Mouse (Mus musculus) MEL (cell line): Measurements from ENCODE around the gene Slc16a6. TPM values are rescaled to one million over a fixed set of nuclear protein-coding genes. Genes with fewer than 3 reads are reported as not detected.

Experiments
- DNase-seq: peaks from one replicate; pipeline ENCODE4 v3.0.0; 2011; ENCODE audit warnings: low read depth, low spot score
- H3K27ac ChIP-seq: 2 replicates; pipeline ENCODE4 v1.5.1; 2012; ENCODE audit warnings: low read depth, mild to moderate bottlenecking, control low read depth, low read length, moderate library complexity; ENCODE audit not compliant: control insufficient read depth
- H3K27me3 ChIP-seq, 2 experiments: fragments of 150-350 bp in 1 of 2; sonication (generic) in 1 of 2; 2 replicates each; pipeline ENCODE4 v1.6.1; 2012; ENCODE audit warnings: low read length in 2 of 2, mild to moderate bottlenecking in 2 of 2, improper control_type of control experiment in 1 of 2, moderate library complexity in 1 of 2; ENCODE audit not compliant: insufficient read depth in 2 of 2, control insufficient read depth in 1 of 2
- H3K36me3 ChIP-seq, 2 experiments: 2 replicates each; pipeline ENCODE4 v1.6.1; 2012 to 2014; ENCODE audit warnings: low read length in 2 of 2, improper control_type of control experiment in 1 of 2, inconsistent platforms in 1 of 2, mild to moderate bottlenecking in 1 of 2; ENCODE audit not compliant: insufficient read depth in 2 of 2, control insufficient read depth in 1 of 2
- H3K4me1 ChIP-seq, 2 experiments: fragments of 150-350 bp in 1 of 2; sonication (generic) in 1 of 2; 2 replicates each; pipeline ENCODE4 v1.6.1; 2012; ENCODE audit warnings: low read length in 2 of 2, improper control_type of control experiment in 1 of 2, mild to moderate bottlenecking in 1 of 2; ENCODE audit not compliant: insufficient read depth in 2 of 2, control insufficient read depth in 1 of 2
- H3K4me3 ChIP-seq, 2 experiments: fragments of 150-350 bp in 1 of 2; sonication (generic) in 1 of 2; 2 replicates each; pipeline ENCODE4 v1.5.1; 2012; ENCODE audit warnings: low read depth in 2 of 2, low read length in 2 of 2, mild to moderate bottlenecking in 2 of 2, moderate library complexity in 2 of 2, control low read depth in 1 of 2, improper control_type of control experiment in 1 of 2; ENCODE audit not compliant: control insufficient read depth in 1 of 2, insufficient read depth in 1 of 2
- H3K79me2 ChIP-seq: 2 replicates; pipeline ENCODE4 v1.6.1; 2012; ENCODE audit warnings: mild to moderate bottlenecking, low read length, moderate library complexity; ENCODE audit not compliant: control insufficient read depth, poor library complexity, insufficient read depth
- H3K9ac ChIP-seq: 2 replicates; pipeline ENCODE4 v1.6.1; 2012; ENCODE audit warnings: low read depth, mild to moderate bottlenecking, control low read depth, low read length, moderate library complexity; ENCODE audit not compliant: control insufficient read depth, poor library complexity, severe bottlenecking
- H3K9me3 ChIP-seq: fragments of 150-350 bp; sonication (generic); replicated peaks from 2 replicates; pipeline ENCODE4 v1.6.1; 2012; ENCODE audit warnings: mild to moderate bottlenecking, low read length, improper control_type of control experiment, moderate library complexity; ENCODE audit not compliant: insufficient read depth
- BHLHE40 ChIP-seq: IDR thresholded peaks from 2 replicates; pipeline ENCODE4 v1.6.1; 2012; ENCODE audit warnings: low read depth, mild to moderate bottlenecking, inconsistent platforms, low read length, improper control_type of control experiment, borderline replicate concordance
- CHD1 ChIP-seq: IDR thresholded peaks from 2 replicates; pipeline ENCODE4 v1.6.1; 2012; ENCODE audit warnings: low read depth, mild to moderate bottlenecking, inconsistent platforms, low read length, improper control_type of control experiment
- EP300 ChIP-seq, 2 experiments: IDR thresholded peaks; 2 replicates each; pipeline ENCODE4 v1.6.1; 2011; ENCODE audit warnings: improper control_type of control experiment in 2 of 2, low read length in 2 of 2, low read depth in 1 of 2, mild to moderate bottlenecking in 1 of 2
- GABPA ChIP-seq: IDR thresholded peaks from 2 replicates; pipeline ENCODE4 v1.6.1; 2012; ENCODE audit warnings: low read depth, mild to moderate bottlenecking, inconsistent platforms, low read length, improper control_type of control experiment, moderate library complexity
- GATA1 ChIP-seq: IDR thresholded peaks from 2 replicates; pipeline ENCODE4 v1.6.1; 2011; ENCODE audit warnings: low read depth, low read length, improper control_type of control experiment
- KAT2A ChIP-seq: conservative IDR thresholded peaks from 2 replicates; pipeline ENCODE4 v1.6.1; 2012; ENCODE audit warnings: low read depth, low read length, improper control_type of control experiment, inconsistent platforms
- MAZ ChIP-seq: IDR thresholded peaks from 2 replicates; pipeline ENCODE4 v1.6.1; 2012; ENCODE audit warnings: low read depth, mild to moderate bottlenecking, inconsistent platforms, low read length, improper control_type of control experiment
- MYB ChIP-seq: IDR thresholded peaks from 2 replicates; pipeline ENCODE4 v1.6.1; 2011; ENCODE audit warnings: mild to moderate bottlenecking, low read depth, low read length, improper control_type of control experiment
- MYC ChIP-seq: IDR thresholded peaks from 2 replicates; pipeline ENCODE4 v1.6.1; 2011; ENCODE audit warnings: low read depth, mild to moderate bottlenecking, low read length, improper control_type of control experiment, moderate library complexity
- NRF1 ChIP-seq: IDR thresholded peaks from 2 replicates; pipeline ENCODE4 v1.6.1; 2014; ENCODE audit warnings: low read depth, mild to moderate bottlenecking, inconsistent platforms, low read length, improper control_type of control experiment, moderate library complexity; ENCODE audit not compliant: poor library complexity, insufficient read depth, severe bottlenecking
- POLR2AphosphoS5 ChIP-seq: IDR thresholded peaks from 2 replicates; pipeline ENCODE4 v1.6.1; 2012; ENCODE audit warnings: low read depth, borderline replicate concordance, mild to moderate bottlenecking, inconsistent platforms, low read length, moderate library complexity, mixed read lengths
- RCOR1 ChIP-seq: IDR thresholded peaks from 2 replicates; pipeline ENCODE4 v1.6.1; 2012; ENCODE audit warnings: low read depth, mild to moderate bottlenecking, inconsistent platforms, low read length, improper control_type of control experiment
- TCF12 ChIP-seq: IDR thresholded peaks from 2 replicates; pipeline ENCODE4 v1.6.1; 2014; ENCODE audit warnings: low read depth, mild to moderate bottlenecking, inconsistent platforms, low read length, improper control_type of control experiment, moderate library complexity
- UBTF ChIP-seq: IDR thresholded peaks from 2 replicates; pipeline ENCODE4 v1.6.1; 2012; ENCODE audit warnings: low read depth, mild to moderate bottlenecking, inconsistent platforms, low read length, improper control_type of control experiment, moderate library complexity, borderline replicate concordance; ENCODE audit not compliant: insufficient read depth
- USF1 ChIP-seq: IDR thresholded peaks from 2 replicates; pipeline ENCODE4 v1.6.1; 2014; ENCODE audit warnings: low read depth, mild to moderate bottlenecking, inconsistent platforms, low read length, improper control_type of control experiment, moderate library complexity
- ZNF384 ChIP-seq: IDR thresholded peaks from 2 replicates; pipeline ENCODE4 v1.6.1; 2012; ENCODE audit warnings: low read depth, mild to moderate bottlenecking, inconsistent platforms, low read length, improper control_type of control experiment
- polyA plus RNA-seq, 2 experiments: library from polyadenylated mRNA; stranded (reverse) in 1 of 2; unstranded in 1 of 2; fragments of >175 nt in 1 of 2; fragments of >200 nt in 1 of 2; gene quantifications; 2 replicates each; pipeline versions ENCODE4 v1.2.1 to v1.2.4; 2012; ENCODE audit warnings: low replicate concordance in 2 of 2, low read depth in 1 of 2; ENCODE audit not compliant: insufficient read length in 2 of 2, insufficient read depth in 1 of 2, missing spikeins in 1 of 2
- total RNA-seq: library from RNA; depleted of rRNA; stranded (reverse); fragments of 300-350 nt; gene quantifications from 2 replicates; pipeline ENCODE4 v1.2.3, GENCODE M21; 2012

The Slc16a6 gene
- total and polyA plus RNA-seq, 3 experiments, result 34.0 to 41.6 TPM; not detected in 1

DNA sequence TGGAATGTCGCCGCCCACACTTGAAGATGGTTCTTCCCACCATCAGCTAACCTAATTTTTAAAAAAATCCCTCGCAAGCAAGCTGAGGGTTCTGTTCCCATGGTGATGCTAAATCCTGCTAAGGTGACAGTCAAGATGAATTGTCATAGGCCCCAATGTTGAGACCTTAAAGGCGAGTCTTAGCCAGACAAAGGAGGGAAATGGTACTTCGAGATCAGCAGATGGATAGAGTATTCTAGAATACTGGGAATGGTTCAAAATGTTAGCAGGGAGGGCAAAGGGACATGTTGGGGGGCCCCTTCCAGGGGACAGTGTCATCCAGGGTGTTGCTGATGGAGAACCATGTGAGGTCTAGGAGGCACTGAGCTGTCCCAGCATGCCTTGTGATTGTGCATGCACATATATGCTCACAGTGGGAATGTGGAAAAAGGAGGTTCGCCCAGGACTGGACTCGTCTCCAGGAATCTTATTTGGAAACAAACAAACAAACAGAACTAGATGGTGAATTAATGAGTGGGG is 23.1 kb upstream of the Slc16a6 start:
- Histone ChIP-seq H3K36me3 (peaks cover 0 to 27% of the 10 kb centered on the region in 2 experiments; a peak in 2 of 4 replicates), H3K9me3 (no peaks in the 10 kb centered on the region), H3K79me2 (no peaks in the 10 kb centered on the region), H3K27ac (no peak overlapping the region), H3K9ac (no peak overlapping the region), H3K4me3 (no peak overlapping the region), H3K27me3 (no peaks in the 10 kb centered on the region), H3K4me1 (peaks cover 17 to 46% of the 10 kb centered on the region in 2 experiments)
- TF ChIP-seq BHLHE40 (no peak), UBTF (no peak), POLR2AphosphoS5 (no peak), GATA1 (no peak), TCF12 (no peak), ZNF384 (no peak), KAT2A (no peak), RCOR1 (no peak), GABPA (no peak), EP300 (IDR thresholded peaks at IDR 0.05; ENCODE audit: low read depth in 1 of 2, low read length in 2 of 2) (no peak), MYC (no peak), MYB (no peak), NRF1 (no peak), MAZ (no peak), CHD1 (no peak)
- no peak for DNase-seq

DNA sequence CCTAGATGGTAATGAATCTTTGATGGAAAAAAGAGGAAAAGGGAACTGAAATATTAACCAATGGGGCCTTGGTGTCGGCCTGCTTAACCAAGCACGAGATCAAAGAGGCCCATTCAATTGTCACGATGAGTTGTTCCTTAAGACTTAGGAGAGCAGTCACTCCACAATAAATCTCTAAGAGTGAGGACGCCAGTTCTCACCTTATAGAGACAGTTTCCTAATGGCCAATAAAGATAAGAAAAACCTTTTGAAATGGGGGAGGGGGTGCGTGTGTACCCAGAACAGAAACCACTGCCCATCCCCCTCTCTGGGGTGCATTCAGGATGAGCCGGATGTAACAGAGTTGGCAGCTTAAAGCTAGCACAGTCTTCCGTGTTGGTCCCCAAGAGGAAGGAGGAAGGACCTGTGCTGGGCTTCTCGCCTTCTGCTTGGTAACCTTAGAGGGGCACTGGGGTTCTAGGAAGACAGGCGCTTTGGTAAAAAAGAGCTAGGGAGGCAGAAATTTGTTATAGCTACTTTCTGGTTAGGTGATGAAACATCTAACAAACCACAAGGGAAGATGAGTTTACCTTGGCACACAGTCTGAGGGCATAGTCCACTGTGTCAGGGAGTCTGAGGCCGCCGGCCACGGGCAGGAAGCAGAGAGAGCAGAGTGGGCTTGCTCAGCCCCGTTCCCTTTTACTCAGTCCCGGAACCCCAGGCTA is 22.5 kb upstream of the Slc16a6 start:
- Histone ChIP-seq H3K4me1 (peaks cover 17 to 46% of the 10 kb centered on the region in 2 experiments), H3K4me3 (no peak overlapping the region), H3K27me3 (no peaks in the 10 kb centered on the region), H3K9ac (no peak overlapping the region), H3K36me3 (peaks cover 0 to 27% of the 10 kb centered on the region in 2 experiments; a peak in 2 of 4 replicates), H3K27ac (no peak overlapping the region), H3K79me2 (no peaks in the 10 kb centered on the region), H3K9me3 (no peaks in the 10 kb centered on the region)
- TF ChIP-seq USF1, result no peak
- TF ChIP-seq EP300 (IDR thresholded peaks at IDR 0.05; ENCODE audit: low read depth in 1 of 2, low read length in 2 of 2), result 0 out of 4 replicates have a peak, but pooled peaks of 1 of the 2 experiments have one; percentile 14
- no peak for DNase-seq
